Mouse (Mus musculus): ENCODE measurements around the gene Atf6. TPM values are rescaled to one million over a fixed set of nuclear protein-coding genes. Genes with fewer than 3 reads are reported as not detected.

The Atf6 gene
- total and polyA plus RNA-seq, 3 experiments, result 33.8 to 47.0 (median 35.3) TPM

DNA sequence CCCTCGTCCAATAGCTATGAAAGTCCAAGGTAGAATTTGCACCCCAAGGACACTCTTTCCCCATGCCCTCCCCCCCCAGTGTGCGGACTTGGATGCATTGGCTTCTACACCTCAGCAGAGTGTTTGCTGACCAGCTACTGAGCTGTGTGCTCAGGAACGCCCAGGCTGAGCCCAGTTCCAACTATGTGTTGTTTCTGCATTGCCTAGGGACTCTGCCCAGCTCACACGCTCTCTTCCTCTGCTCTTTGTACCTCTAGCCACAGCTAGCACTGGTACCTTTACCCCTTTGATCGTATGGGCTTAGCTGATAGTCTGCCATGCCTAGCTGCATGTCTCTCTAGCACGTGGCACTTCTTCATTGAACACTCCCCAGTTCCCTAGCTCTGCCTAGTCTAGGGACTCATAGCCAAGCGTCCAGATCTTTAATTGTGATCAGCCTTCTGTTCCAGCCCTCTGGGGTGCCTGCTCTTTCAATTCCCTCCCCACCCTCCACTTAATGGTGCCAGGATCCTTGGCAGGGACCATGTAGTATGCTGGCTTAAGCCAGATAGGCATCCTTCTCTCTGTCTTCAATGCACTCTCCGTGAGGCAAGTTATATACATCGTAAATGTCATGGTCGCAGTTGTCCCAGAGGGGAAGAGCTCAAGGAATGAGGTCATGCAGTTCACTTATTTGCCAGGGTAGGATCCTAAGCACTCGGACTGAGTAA lies 210.9 kb downstream of the Atf6 start:
- Histone ChIP-seq H3K4me2 (ENCODE audit: insufficient read depth, low read depth, poor library complexity, severe bottlenecking) (no peak overlapping the region), H3K27me3 (replicated peaks) (no peaks in the 10 kb centered on the region), H3K36me3 (replicated peaks in 1 of 2; ENCODE audit: control insufficient read depth in 1 of 2, insufficient read depth in 1 of 2, low read length in 1 of 2) (no peaks in the 10 kb centered on the region), H3K4me3 (replicated peaks in 1 of 3; ENCODE audit: low read depth in 2 of 3, low read length in 2 of 3, poor library complexity in 1 of 3) (no peak overlapping the region), H3K79me2 (replicated peaks; ENCODE audit: control insufficient read depth, extremely low read depth, insufficient read depth, poor library complexity, severe bottlenecking) (no peaks in the 10 kb centered on the region), H3K27ac (ENCODE audit: insufficient read depth, low read depth) (no peak overlapping the region), H3K4me1 (ENCODE audit: control insufficient read depth in 1 of 2, insufficient read depth in 2 of 2) (peaks cover 0 to 8% of the 10 kb centered on the region in 2 experiments; a peak in 2 of 4 replicates), H3K9me3 (replicated peaks; ENCODE audit: low read length) (no peaks in the 10 kb centered on the region), H3K9ac (ENCODE audit: insufficient read depth, low read depth) (no peak overlapping the region)
- no peak for DNase-seq (ENCODE audit: extremely low read depth)
- dilution Hi-C loops (cut with MboI; ENCODE audit: extremely low pct_ligation_motif_present, extremely low pct_unique_long_range_greater_than_20kb, low sequenced_read_pairs) (no loop called here), in situ Hi-C loops (cut with MboI; ENCODE audit: low pct_ligation_motif_present, low pct_unique_long_range_greater_than_20kb, low sequenced_read_pairs) (no loop called here)
- TF ChIP-seq POLR2AphosphoS2 (IDR thresholded peaks at IDR 0.05; ENCODE audit: low read depth, low read length) (no peak), MXI1 (IDR thresholded peaks at IDR 0.05; ENCODE audit: low read depth, low read length) (no peak), NRF1 (IDR thresholded peaks at IDR 0.05; ENCODE audit: low read depth, low read length) (no peak), HCFC1 (IDR thresholded peaks at IDR 0.05; ENCODE audit: low read depth, low read length) (no peak), PAX5 (IDR thresholded peaks at IDR 0.05; ENCODE audit: low read length) (no peak), GABPA (IDR thresholded peaks at IDR 0.05; ENCODE audit: insufficient replicate concordance, low read depth, low read length) (no peak), USF1 (IDR thresholded peaks at IDR 0.05; ENCODE audit: low read depth, low read length) (no peak), MAZ (IDR thresholded peaks at IDR 0.05; ENCODE audit: low read depth, low read length) (no peak), USF2 (conservative IDR thresholded peaks at IDR 0.05; ENCODE audit: low read depth, low read length) (no peak), ZNF384 (IDR thresholded peaks at IDR 0.05; ENCODE audit: low read depth, low read length) (no peak), ETS1 (conservative IDR thresholded peaks at IDR 0.05; ENCODE audit: low read depth, low read length) (no peak)

DNA sequence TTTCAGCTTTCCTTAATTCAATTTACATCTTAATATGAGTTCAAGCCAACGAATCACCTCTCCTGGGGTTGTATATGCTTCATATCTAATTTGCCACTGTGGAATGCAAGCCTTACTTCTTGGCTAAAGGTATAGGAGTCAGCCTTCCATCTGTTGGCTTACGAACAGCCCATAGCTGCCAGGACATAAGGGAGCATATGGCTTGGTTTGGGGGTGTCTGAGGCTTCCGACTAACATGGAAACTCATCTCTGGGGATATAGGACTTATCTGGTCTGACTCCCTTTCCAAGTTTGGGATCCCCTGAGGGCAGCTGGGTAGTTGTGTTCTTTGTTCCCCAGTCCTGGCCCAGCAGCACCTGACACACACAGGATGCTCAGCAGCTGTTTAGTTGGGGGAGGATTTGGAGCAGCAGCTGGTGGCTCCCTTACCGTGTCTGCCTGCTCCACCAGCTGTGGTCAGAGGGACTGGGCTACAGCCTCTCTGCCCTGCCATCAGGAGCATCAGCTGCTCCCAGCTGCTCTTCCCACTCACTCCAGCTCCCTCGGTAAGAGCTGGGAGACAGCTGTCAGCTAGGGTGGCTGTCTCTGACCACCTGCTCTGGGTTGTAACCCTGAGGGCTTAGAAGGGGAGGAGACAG lies 212.2 kb downstream of the Atf6 start:
- no peaks in the 10 kb centered on the region for H3K36me3 ChIP-seq (replicated peaks in 1 of 2; ENCODE audit: control insufficient read depth in 1 of 2, insufficient read depth in 1 of 2, low read length in 1 of 2)

More for the DNA sequence above, 212.2 kb downstream of the Atf6 start:
- TF ChIP-seq HCFC1 (IDR thresholded peaks at IDR 0.05; ENCODE audit: low read depth, low read length), result no peak
- TF ChIP-seq POLR2AphosphoS2 (IDR thresholded peaks at IDR 0.05; ENCODE audit: low read depth, low read length), result no peak
- TF ChIP-seq BHLHE40 (IDR thresholded peaks at IDR 0.05; ENCODE audit: low read depth, low read length), result no peak
- TF ChIP-seq CTCF (conservative IDR thresholded peaks at IDR 0.05 in 1 of 2, IDR thresholded peaks at IDR 0.05 in 1 of 2; ENCODE audit: low read depth in 2 of 2, low read length in 2 of 2), result no peak
- no peak for TF ChIP-seq MXI1 (IDR thresholded peaks at IDR 0.05; ENCODE audit: low read depth, low read length)
- no peak for TF ChIP-seq POLR2A (IDR thresholded peaks at IDR 0.05; ENCODE audit: low read depth, low read length)
- TF ChIP-seq ZNF384 (IDR thresholded peaks at IDR 0.05; ENCODE audit: low read depth, low read length), result no peak
- TF ChIP-seq SIN3A (IDR thresholded peaks at IDR 0.05; ENCODE audit: low read length), result no peak
- no peak for TF ChIP-seq KAT2A (IDR thresholded peaks at IDR 0.05; ENCODE audit: insufficient replicate concordance, low read length)
- TF ChIP-seq TBP (conservative IDR thresholded peaks at IDR 0.05; ENCODE audit: low read depth, low read length), result no peak
- no peak for TF ChIP-seq ZC3H11A (IDR thresholded peaks at IDR 0.05; ENCODE audit: low read depth, low read length)
- TF ChIP-seq E2F4 (IDR thresholded peaks at IDR 0.05; ENCODE audit: insufficient replicate concordance, low read depth, low read length), result no peak
- no peak for TF ChIP-seq USF1 (IDR thresholded peaks at IDR 0.05; ENCODE audit: low read depth, low read length)
- no peak for TF ChIP-seq CHD1 (IDR thresholded peaks at IDR 0.05; ENCODE audit: low read depth, low read length)
- dilution Hi-C loops (cut with MboI; ENCODE audit: extremely low pct_ligation_motif_present, extremely low pct_unique_long_range_greater_than_20kb, low sequenced_read_pairs) (no loop called here), in situ Hi-C loops (cut with MboI; ENCODE audit: low pct_ligation_motif_present, low pct_unique_long_range_greater_than_20kb, low sequenced_read_pairs) (no loop called here)
- H3K9ac ChIP-seq (ENCODE audit: insufficient read depth, low read depth), result no peak overlapping the region
- no peaks in the 10 kb centered on the region for H3K79me2 ChIP-seq (replicated peaks; ENCODE audit: control insufficient read depth, extremely low read depth, insufficient read depth, poor library complexity, severe bottlenecking)
- peaks cover 0 to 8% of the 10 kb centered on the region in 2 experiments; a peak in 2 of 4 replicates for H3K4me1 ChIP-seq (ENCODE audit: control insufficient read depth in 1 of 2, insufficient read depth in 2 of 2)
- H3K4me2 ChIP-seq (ENCODE audit: insufficient read depth, low read depth, poor library complexity, severe bottlenecking), result no peak overlapping the region
- no peak overlapping the region for H3K27ac ChIP-seq (ENCODE audit: insufficient read depth, low read depth)
- no peak for DNase-seq (ENCODE audit: extremely low read depth)
- no peaks in the 10 kb centered on the region for H3K27me3 ChIP-seq (replicated peaks)
- no peaks in the 10 kb centered on the region for H3K9me3 ChIP-seq (replicated peaks; ENCODE audit: low read length)
- H3K4me3 ChIP-seq (replicated peaks in 1 of 3; ENCODE audit: low read depth in 2 of 3, low read length in 2 of 3, poor library complexity in 1 of 3), result no peak overlapping the region
